Mouse (Mus musculus) thymus, adult 2 months (tissue): ENCODE data around the gene Ube2l6. TPM values are rescaled to one million over a fixed set of nuclear protein-coding genes. Genes with fewer than 3 reads are reported as not detected.
"Not testable (repeated sequence)": the region's sequence is repeated elsewhere in the genome, so short reads cannot be mapped to it uniquely, and the experiment has no call there.

ENCODE experiments used
- DNase-seq: peaks from one replicate; pipeline ENCODE4 v3.0.0; 2021
- H3K27ac ChIP-seq: fragments of 200-500 bp; 2 replicates; pipeline ENCODE4 v1.5.1; 2012; ENCODE audit warnings: low read length, control low read depth; ENCODE audit not compliant: control insufficient read depth, insufficient read depth
- H3K27me3 ChIP-seq: fragments of 200-500 bp; 2 replicates; pipeline ENCODE4 v1.6.1; 2012; ENCODE audit warnings: mild to moderate bottlenecking, low read length, moderate library complexity, mixed read lengths; ENCODE audit not compliant: control insufficient read depth, insufficient read depth
- H3K36me3 ChIP-seq: fragments of 200-500 bp; 2 replicates; pipeline ENCODE4 v1.6.1; 2012; ENCODE audit warnings: mild to moderate bottlenecking, low read length, moderate library complexity; ENCODE audit not compliant: control insufficient read depth, insufficient read depth
- H3K4me1 ChIP-seq: fragments of 200-500 bp; replicated peaks from 2 replicates; pipeline ENCODE4 v1.6.1; 2012; ENCODE audit warnings: low read length; ENCODE audit not compliant: control insufficient read depth, insufficient read depth
- H3K4me3 ChIP-seq: fragments of 200-500 bp; 2 replicates; pipeline ENCODE4 v1.5.1; 2012; ENCODE audit warnings: mild to moderate bottlenecking, low read length, control low read depth, moderate library complexity; ENCODE audit not compliant: control insufficient read depth, insufficient read depth
- CTCF ChIP-seq: fragments of 200-500 bp; IDR thresholded peaks from 2 replicates; pipeline ENCODE4 v1.5.1; 2012; ENCODE audit warnings: mild to moderate bottlenecking, control low read depth, low read length, moderate library complexity, borderline replicate concordance; ENCODE audit not compliant: control insufficient read depth, poor library complexity, insufficient read depth; ENCODE audit errors: extremely low read depth
- POLR2A ChIP-seq: fragments of 200-500 bp; IDR thresholded peaks from 2 replicates; pipeline ENCODE4 v1.6.1; 2012; ENCODE audit warnings: mild to moderate bottlenecking, low read length, control low read depth, moderate library complexity; ENCODE audit not compliant: control insufficient read depth, poor library complexity, insufficient read depth; ENCODE audit errors: extremely low read depth
- WGBS: fragments of 180-500 bp; shearing (Covaris S2); methylation state at CpG from one replicate; pipeline ENCODE4 v1.1.7; 2018; 5-methylcytosine and 5-hydroxymethylcytosine counted together
- polyA plus RNA-seq: library from polyadenylated mRNA; depleted of rRNA; stranded (reverse); fragments of >200 nt; gene quantifications from 2 replicates; pipeline ENCODE4 v1.2.3, GENCODE M21; 2012

Ube2l6 gene
- polyA plus RNA-seq, 1 experiment = 35.3 TPM

DNA sequence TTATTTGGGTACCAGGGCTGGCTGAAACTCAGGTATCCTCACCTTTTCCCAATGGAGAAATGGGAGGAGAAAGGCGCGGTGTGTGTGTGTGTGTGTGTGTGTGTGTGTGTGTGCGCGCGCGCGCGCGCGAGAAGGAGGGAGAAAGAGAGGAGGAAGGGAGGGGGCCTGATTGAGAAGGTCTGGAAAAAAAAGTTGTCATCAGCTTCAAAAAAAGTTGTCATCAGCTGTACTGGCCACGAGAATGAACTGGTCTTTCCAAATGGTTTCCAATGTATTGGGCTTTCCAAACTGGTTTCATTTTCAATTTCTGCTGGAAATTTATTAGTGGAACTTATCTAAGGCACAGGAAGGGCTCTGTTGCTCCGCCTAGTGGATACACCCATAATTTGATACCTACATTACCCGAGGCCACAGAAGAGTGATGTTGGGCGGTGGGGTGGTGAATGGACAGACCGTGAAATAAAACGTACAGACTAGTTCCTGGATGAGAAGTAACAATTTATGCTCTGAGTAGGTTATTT is 473 bp downstream of the Ube2l6 start:
- Histone ChIP-seq H3K36me3 (no peaks in the 10 kb centered on the region), H3K4me3 (peak overlapping the region; percentile 53), H3K4me1 (peaks cover 10% of the 10 kb centered on the region), H3K27ac (no peak overlapping the region), H3K27me3 (no peaks in the 10 kb centered on the region)
- under 1% methylated on average over 16 of the region's 16 CpGs for WGBS
- TF ChIP-seq POLR2A (no peak), CTCF (no peak)
- peak; percentile 54 for DNase-seq

GRCm38 (mm10) chr2:84800304-84800703 is 1.7 kb downstream of the Ube2l6 start:
- TF ChIP-seq CTCF (no peak), POLR2A (no peak)
- H3K27ac ChIP-seq = no peak overlapping the region
- no peaks in the 10 kb centered on the region for H3K27me3 ChIP-seq
- H3K4me3 ChIP-seq = no peak overlapping the region
- H3K36me3 ChIP-seq = no peaks in the 10 kb centered on the region
- DNase-seq = no peak
- H3K4me1 ChIP-seq = peaks cover 10% of the 10 kb centered on the region
- 53% methylated on average over 4 of the region's 4 CpGs for WGBS

DNA sequence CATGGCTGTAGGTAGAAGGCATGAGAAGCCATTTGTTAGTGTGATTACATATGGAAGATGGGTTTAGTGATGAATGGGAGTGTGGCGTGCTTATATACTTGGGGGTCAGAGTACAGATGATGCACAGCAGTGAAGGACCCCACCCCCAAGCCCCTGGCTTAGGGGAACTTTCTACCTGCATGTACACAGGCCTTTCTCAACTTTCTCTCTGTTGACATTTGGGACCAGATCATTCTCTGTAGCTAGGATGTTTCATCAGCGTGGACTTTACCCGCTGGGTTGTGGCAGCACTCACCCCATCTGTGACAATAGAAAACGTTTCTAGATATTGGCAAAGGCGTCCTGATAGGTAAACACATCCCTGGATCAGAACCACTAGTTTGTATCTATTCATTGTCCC is 2.6 kb downstream of the Ube2l6 start:
- H3K27me3 ChIP-seq, DNase-seq, H3K36me3 ChIP-seq, H3K4me3 ChIP-seq, H3K4me1 ChIP-seq, H3K27ac ChIP-seq: not testable (repeated sequence)
- WGBS = 98% methylated on average over 5 of the region's 5 CpGs

- H3K27me3 ChIP-seq = no peaks in the 10 kb centered on the region
- no peak overlapping the region for H3K27ac ChIP-seq
- 96% methylated on average over 7 of the region's 7 CpGs for WGBS
- H3K4me1 ChIP-seq = peaks cover under 1% of the 10 kb centered on the region; the same call in 1 of the 2 replicates
- DNase-seq = no peak
- no peak overlapping the region for H3K4me3 ChIP-seq
- no peak for TF ChIP-seq POLR2A
- no peak for TF ChIP-seq CTCF
- no peaks in the 10 kb centered on the region for H3K36me3 ChIP-seq
Observed at GRCm38 (mm10) chr2:84803963-84804362, 5.3 kb downstream of the Ube2l6 start.

DNA sequence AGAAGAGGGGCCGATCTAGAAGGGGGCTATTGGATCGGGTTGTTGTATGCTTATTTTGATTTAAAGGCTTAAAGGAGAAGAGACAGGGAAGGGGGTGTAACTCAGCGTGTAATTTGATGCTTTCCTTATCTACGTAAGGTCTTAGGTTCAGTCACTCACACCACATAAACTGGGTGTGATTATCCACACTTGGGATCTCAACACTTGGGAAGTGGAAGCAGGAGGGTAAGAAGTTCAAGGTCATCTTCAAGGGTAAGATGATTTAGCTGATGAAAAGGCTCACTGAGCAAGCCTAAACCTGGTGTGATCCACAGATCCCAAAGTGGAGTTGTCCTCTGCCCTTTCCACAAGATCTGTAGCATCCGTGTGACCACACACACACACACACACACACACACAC is 7.9 kb downstream of the Ube2l6 start:
- H3K27ac ChIP-seq = no peak overlapping the region
- H3K27me3 ChIP-seq = no peaks in the 10 kb centered on the region
- no peak for TF ChIP-seq CTCF
- TF ChIP-seq POLR2A = no peak
- 96% methylated on average over 5 of the region's 5 CpGs for WGBS
- H3K36me3 ChIP-seq = no peaks in the 10 kb centered on the region
- DNase-seq = no peak
- H3K4me3 ChIP-seq = no peak overlapping the region
- H3K4me1 ChIP-seq = peaks cover 7% of the 10 kb centered on the region

DNA sequence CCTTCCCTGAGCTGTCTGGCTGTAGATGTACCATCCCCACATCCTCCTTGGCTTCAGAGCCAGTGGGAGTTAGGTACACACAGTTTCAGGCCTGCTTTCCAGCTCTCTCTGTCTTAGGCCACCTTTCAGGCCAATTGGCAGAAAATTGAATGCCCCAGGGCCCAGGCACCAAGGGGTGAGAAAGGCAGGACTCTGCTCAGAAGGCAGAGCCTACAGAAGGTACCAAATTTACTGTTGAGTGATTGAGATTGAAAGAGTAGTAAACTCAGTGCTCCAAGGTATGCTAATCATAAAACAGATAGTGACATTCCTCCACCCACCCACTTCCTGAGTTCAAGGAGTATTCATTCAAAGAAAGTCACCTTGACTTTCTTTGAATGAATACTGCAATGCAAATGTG is 10.7 kb downstream of the Ube2l6 start:
- H3K36me3 ChIP-seq = no peaks in the 10 kb centered on the region
- H3K27ac ChIP-seq = no peak overlapping the region
- H3K27me3 ChIP-seq = no peaks in the 10 kb centered on the region
- no peak for TF ChIP-seq CTCF
- H3K4me1 ChIP-seq = peaks cover 7% of the 10 kb centered on the region
- H3K4me3 ChIP-seq = no peak overlapping the region
- no peak for DNase-seq

- Histone ChIP-seq H3K27me3 (no peaks in the 10 kb centered on the region), H3K4me3 (no peak overlapping the region), H3K4me1 (peaks cover 7% of the 10 kb centered on the region), H3K36me3 (no peaks in the 10 kb centered on the region), H3K27ac (no peak overlapping the region)
- TF ChIP-seq POLR2A (no peak), CTCF (no peak)
- WGBS = 96% methylated on average over 6 of the region's 6 CpGs
- DNase-seq = no peak
Observed at GRCm38 (mm10) chr2:84810526-84810885, 11.9 kb downstream of the Ube2l6 start.
